Mouse (Mus musculus) embryo, embryonic 11 days (tissue): ENCODE results near the gene Jmjd1c.
A peak's percentile ranks its signal among the peaks of the same experiment; 100 is the strongest.
"Not testable (repeated sequence)": the region's sequence is repeated elsewhere in the genome, so short reads cannot be mapped to it uniquely, and the experiment has no call there.

Experiments used
- DNase-seq: peaks from one replicate; pipeline ENCODE4 v3.0.0-alpha.2; 2015

Jmjd1c gene

DNA sequence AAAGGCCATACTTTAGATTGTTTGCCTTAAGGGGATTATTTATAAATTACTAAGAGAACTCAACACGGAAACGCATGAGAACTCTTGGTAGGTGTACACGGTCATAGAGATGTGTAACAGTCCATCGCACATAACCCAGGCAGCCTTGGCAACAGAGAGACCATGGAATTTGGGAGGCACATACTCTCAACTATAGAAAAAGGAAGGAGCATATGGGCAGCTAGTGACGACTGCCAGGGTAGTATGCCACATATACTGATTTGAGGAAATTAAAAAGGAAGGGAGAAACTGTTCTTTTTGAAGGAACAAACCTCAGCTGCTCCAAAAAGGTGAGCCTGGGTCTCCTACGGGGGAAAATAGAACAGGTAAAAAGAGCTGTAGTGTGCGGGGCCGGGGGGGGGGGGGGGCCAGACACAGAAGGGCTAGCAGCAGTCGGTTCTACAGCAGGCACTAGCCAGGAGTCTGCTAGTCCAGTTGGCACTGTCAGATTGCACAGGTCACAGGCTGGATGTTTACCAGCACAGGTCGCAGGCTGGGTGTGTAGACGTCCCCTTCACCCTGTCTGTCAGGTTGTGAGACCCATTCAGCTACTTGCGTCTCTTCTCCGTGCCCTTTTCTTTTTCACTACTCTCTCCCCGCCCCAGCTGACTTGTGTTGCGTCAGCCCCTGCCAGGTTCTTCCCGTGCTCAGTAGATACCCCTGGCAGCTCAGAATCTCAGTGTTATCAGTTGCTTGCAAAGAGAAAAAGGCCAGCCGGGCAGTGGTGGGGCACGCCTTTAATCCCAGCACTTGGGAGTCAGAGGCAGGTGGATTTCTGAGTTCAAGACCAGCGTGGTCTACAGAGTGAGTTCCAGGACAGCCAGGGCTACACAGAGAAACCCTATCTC is 9.6 kb downstream of the Jmjd1c start:
- DNase-seq: no peak

DNA sequence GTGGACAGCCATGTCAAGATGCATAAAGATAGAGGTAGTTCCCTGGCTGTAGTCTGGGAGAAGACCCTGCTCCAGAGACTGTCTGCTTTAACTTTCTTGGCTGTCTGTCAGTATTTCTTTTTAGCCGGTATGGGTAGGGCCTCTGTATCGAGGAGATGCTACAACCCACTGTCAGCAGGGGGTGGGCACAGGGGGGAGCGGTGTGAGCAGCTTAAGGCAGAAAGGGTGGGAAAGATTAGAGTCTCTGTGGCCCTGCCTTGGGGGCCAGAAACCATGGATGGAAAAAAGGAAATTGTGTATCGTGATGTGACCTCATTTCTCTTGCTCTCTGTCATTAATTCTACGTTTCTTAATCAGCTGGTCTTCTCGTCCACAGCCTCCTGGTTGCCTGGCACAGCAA is 10.5 kb downstream of the Jmjd1c start:
- no peak for DNase-seq

DNA sequence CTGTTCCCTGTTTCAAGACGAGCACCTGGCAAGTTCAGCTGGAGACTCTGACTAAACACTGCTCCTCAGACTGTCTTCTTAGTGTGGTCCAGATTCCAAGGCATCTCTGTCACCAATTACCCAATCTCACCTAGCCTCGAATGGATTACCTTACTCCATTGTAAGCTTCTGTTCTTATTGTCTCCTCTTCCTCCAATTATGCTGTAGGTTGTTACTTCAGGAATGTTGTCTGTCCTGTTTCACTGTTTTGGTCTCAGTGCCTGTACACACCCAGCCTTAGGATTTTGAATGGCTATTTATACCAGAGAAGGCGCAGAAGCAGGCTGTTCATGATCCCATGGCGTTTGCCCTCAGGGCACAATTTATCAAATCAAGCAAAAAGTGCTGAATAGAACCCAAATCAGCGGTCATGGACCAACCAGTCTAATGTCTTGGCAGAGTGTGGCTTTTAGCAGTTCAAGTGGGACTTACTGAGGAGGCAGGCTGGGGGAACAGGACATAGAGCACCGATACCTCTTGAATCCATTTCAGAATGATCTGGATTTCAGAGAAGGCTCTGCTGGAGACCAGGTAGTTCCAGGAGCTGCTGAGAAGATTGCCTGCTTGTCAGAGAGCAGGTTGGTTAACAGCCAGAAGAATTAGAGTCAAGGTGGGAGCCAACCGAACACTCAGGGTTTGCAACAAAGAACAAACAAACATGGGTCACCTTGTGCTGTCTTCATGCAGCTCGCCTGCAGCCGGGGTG is 11.3 kb downstream of the Jmjd1c start:
- no peak for DNase-seq

DNA sequence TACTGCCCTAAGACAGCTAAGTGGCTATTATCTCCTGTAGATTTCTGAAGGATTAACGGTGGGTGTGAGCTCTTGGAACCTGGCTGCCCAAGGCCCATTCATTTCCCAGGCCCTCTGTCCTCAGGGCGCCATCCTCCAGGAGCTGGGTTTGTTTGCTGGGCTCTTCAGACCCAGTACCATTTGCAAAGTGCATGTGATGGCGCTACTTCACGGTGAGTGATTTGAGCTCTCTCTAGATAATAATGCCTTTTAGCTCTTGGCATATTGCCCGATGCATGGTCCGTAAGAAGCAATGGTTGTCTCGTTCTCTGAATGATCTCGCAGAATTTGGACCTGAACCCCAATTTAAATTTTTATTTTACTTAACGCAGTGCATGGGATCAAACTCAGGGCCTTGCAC is 12.2 kb downstream of the Jmjd1c start:
- no peak for DNase-seq

GRCm38 (mm10) chr10:67109635-67110034 is 13.7 kb downstream of the Jmjd1c start:
- no peak for DNase-seq

DNA sequence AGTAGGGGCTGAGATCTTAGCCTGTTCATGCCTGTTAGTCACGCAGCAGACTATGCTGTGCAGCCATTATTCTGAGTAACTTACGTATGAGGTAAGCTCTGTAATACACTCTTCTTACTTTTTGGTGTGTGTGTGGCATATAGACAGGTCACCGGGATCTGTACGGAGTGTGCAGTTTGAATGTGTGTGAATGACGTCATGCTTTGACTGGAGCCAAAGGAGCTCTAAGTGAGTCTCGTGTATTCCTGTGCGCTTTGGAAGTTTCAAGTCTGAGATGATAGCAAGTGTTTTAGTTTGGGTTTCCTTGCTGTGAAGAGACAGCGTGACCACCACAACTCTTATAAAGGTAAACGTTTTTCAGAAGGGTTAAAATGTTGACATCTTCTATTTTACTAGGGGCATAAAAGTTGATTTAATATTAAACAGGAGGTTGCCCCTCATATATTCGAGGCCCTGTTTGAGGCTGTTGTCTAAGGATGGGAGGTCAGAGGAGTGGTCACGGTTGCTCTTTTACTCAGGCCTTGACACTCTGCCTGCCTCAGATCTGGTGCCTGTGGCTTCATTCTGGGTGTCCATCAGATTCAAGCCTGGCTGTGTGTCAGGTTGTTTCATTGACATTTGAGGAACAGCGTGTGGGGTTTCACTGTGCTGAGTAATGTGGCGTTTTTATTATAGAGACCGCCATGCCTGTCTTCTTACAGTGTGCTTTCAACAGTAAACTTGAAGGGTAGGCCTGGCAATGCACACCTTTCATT is 15.3 kb downstream of the Jmjd1c start:
- DNase-seq: no peak

- no peak for DNase-seq
These were observed 15.9 kb downstream of the Jmjd1c start for GRCm38 (mm10) chr10:67111799-67112177.

- DNase-seq: not testable (repeated sequence)
These were observed 17.0 kb downstream of the Jmjd1c start for GRCm38 (mm10) chr10:67112967-67113366.

DNA sequence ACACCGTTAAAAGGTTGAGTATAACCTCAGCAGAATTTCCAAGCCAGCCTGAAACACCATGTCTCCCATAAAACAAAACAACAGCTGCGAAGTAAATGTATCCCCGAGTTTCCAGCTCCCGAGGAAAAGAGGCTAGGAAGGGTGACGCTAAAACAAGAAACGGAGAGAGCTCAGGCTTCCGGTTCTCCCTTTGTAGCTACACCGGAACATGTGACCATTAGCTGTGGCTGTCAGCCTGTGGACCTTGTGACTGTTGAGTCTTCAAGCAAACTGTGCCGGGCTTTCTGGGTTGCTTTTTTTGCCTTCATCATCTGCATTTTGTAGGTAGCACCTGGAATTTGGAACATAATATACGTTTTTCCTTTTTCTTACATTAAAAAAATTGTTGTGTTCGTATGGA is 17.9 kb downstream of the Jmjd1c start:
- no peak for DNase-seq

DNA sequence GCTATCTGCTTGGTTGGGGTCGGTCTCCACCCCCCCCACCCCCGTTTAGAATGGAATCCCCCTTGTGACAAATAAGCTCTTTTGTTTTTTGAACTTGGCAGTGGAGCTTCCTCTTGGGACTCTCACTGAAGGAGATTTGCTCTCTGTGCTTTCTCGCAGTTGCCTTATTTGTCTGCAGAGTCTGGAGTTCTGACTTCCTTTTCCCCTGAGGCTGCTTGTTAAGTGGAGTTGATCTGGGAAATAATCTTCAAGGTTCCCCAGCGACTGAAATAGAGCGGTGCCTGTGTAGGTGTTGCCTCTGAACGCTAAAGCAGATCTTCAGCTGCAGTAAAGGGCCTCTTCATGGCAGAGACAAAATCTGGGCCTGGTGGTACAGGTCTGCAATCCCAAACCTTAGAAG is 19.2 kb downstream of the Jmjd1c start:
- DNase-seq: no peak

- DNase-seq: peak; percentile 43
These were observed 19.8 kb downstream of the Jmjd1c start for GRCm38 (mm10) chr10:67115666-67116091.

DNA sequence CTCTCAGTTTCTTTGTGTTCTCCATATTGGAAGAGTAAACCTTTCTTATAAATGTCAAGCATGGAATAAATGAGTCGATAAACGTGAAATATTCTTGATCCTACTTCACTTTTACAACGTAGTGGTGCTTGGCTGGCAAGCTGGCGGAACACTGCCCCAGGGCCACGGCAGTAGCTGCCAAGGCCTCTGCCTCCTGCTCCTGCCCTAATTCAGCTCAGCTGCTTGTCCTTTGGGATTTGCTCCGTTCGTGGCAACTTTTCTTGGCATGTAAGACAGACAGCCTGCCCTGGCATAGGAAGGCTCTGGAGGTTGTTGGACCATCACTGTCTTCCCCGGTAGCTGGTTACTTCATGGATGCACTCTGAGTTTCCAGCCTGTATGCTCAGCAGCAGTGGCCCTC is 20.3 kb downstream of the Jmjd1c start:
- no peak for DNase-seq

- no peak for DNase-seq
These were observed 23.4 kb downstream of the Jmjd1c start for GRCm38 (mm10) chr10:67119291-67119690.

DNA sequence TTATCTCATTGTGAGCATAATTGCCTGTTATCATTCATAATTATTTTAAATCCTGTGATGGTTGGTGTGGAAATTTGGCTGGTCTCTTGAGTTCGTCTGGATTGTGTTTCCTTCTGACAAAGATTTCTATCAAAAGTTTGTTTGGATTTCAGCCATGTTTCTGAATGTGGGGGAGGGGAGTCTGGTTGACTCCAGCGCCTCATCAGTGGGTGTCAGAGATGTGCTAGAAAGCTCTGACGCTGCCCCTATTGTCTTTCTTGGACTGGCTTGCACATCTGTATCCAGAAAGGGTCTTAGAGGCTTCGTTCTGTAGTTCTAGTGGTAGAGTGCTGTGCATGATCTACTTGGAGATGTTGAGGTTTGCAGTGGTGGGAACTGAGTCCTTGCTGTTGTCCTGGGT is 24.3 kb downstream of the Jmjd1c start:
- DNase-seq: no peak

DNA sequence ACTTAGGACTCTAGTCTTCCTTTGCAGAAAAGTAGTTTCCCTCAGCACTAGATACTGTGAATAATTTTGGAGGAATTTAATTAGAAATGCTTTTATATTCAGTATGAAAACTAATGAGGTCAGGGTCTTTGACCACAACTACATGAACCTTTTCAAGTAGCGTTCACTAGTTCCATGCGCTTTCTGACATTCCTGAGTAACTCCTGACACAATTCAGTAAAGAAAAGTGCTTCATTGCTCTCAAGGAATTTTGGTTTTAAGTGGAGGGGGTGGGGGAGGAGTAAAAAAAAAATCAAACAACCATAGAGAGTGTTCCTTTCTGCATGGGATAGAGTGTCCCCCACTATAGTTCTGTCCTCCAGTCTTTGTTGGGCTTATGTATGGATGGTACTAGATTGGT is 24.7 kb downstream of the Jmjd1c start:
- DNase-seq: no peak

DNA sequence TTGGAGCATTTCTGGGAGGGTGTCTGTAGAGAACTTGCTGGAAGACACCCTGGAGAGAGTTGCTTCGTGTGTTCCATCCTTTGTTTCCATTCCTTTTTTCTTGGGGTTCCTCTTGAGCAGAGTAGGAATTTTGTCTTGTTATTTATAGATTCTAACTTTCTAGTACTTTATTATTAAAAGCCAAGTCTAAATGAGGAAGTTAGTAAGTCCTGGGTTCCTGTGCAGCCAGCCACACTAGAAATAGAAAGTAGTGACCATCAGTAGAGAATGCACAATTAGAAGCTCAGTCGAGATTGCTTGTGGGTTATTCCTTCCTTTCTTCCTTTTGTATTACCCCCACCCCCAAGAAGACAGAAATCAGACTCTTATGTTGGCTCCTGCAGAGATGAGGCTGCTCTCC is 27.8 kb downstream of the Jmjd1c start:
- no peak for DNase-seq

DNA sequence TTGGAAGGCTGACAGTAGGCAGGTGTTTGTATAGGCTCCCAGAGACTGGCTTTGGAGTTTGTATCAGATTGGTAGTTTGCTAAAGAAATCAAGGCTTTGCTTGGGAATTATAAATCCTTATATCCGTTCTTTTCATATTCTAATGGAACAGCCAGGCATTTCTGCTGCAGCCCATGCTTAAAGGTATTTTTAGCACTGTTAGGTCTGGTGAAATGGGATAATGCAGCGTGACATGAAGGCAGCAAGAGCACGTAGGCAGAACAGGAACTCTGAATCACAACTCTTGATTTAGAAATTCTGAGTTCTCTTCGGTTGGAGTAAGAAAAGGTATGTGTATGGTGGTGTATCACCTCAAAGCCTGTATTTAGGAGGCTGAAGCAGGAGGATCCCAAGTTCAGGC is 28.2 kb downstream of the Jmjd1c start:
- no peak for DNase-seq

GRCm38 (mm10) chr10:67126061-67126858 is 30.3 kb downstream of the Jmjd1c start:
- DNase-seq: peak; percentile 75

DNA sequence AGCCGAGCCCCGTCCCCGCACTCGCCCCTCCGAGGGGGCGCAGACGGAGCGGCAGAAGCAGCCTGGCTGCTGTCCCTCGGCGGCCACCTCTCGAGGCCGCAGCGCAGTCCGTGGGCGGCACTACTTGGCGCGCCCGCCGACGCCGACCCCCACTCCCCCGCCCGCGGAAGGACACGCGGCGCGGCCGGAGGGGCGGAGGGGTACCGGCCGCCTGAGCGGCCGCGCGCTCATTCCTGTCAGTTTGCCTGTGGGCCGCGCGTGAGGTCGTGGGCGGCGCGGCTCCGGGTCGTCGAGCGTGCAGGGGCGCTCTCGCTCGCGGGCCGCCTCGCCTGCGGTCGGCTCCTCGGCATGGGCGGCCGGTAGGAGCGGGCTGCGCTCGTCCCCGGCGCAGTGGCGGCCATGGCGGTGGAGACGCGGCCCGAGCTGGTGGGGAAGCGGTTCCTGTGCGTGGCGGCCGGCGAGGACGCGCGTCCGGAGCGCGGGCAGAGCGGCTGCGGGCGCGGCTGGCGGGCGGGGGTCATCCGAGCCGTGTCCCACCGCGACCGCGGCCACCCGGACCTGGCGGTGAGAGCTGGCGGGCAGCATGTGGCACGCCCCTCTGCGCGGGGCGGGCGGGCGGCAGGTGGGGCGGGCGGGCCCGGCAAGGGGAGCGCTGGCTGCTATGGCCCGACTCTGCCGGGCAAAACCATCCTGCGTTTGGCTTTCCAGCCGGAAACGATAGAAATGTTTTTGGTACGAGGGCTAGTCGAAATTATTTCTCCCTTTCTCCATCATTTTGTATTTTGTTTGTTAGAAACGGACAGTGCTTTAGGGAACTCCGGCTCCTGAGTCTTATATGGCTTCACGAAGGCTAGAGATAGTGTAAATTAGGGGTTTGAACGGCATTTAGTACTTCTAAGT is 31.2 kb downstream of the Jmjd1c start:
- DNase-seq: peak; percentile 82

DNA sequence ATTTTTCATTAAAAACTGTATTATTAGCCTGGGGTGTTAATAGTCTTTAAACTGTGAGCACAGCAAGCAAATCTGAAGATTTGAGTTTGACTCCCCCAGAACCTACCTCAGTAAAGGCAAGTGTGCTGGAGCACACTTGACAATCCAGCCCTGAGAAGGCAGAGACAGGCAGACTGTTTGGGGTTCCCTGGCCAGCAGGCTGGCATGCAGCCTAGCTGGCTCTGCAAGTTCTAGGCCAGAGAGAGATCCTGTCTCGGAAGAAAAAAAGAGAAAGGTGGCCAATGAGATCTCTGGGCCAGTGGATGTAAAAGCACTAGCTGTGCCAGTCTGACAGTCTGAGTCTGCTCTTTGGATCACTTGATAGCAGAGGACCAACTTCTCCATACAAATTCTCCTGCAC is 33.6 kb downstream of the Jmjd1c start:
- DNase-seq: no peak

- DNase-seq: no peak
These were observed 35.8 kb downstream of the Jmjd1c start for GRCm38 (mm10) chr10:67131709-67132108.

DNA sequence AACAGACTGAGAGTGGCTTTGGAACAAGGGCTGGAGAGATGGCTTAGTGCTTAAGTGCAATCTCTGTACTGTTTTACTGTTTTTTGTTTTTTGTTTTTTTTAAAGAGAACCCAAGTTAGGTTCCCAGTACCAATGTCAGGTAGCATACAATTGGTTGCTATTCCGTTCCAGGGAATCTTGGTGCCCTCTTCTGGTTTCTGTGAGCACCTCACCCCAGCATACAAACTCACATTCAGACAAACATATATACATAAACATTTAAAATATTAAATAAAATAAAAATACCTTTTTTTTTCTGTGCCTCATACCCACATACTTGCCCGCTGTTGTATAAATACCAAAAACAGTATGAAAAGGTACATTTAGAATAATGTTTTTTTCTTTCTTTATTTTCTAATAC is 38.4 kb downstream of the Jmjd1c start:
- DNase-seq: no peak
